Mouse (Mus musculus): ENCODE measurements at regions not wholly inside any gene's neighbourhood (a gene's known extent, or its start where the extent isn't known, plus 50 kb on each side); places are given as distances from the start of the nearest gene placed in this dataset.

- H3K9ac ChIP-seq (ENCODE audit: insufficient read depth, low read depth, low read length, poor library complexity, severe bottlenecking) = no peak overlapping the region
- DNase-seq (ENCODE audit: low read depth, low spot score) = no peak
- H3K27ac ChIP-seq (ENCODE audit: insufficient read depth, low read depth, low read length, poor library complexity, severe bottlenecking) = no peak overlapping the region
- no peaks in the 10 kb centered on the region for H3K9me3 ChIP-seq (ENCODE audit: control insufficient read depth, insufficient read depth, low read depth, low read length)
- no peaks in the 10 kb centered on the region for H3K4me1 ChIP-seq (ENCODE audit: control insufficient read depth in 2 of 2, insufficient read depth in 2 of 2, low read length in 2 of 2, poor library complexity in 1 of 2)
- TF ChIP-seq HCFC1 (IDR thresholded peaks at IDR 0.05; ENCODE audit: borderline replicate concordance, insufficient read depth, low read length) (no peak), ZNF384 (IDR thresholded peaks at IDR 0.05; ENCODE audit: low read depth, low read length) (no peak), MAFK (IDR thresholded peaks at IDR 0.05; ENCODE audit: insufficient read depth, low read depth, low read length) (no peak), ZC3H11A (IDR thresholded peaks at IDR 0.05; ENCODE audit: borderline replicate concordance, low read depth, low read length) (no peak), CHD2 (IDR thresholded peaks at IDR 0.05; ENCODE audit: low read depth, low read length) (no peak)
- in situ Hi-C loops (cut with MboI; ENCODE audit: low sequenced_read_pairs in 2 of 2, unreplicated experiment in 2 of 2) = no loop called here
- H3K4me3 ChIP-seq (ENCODE audit: insufficient read depth in 1 of 2, low read depth in 1 of 2, low read length in 2 of 2, poor library complexity in 1 of 2, severe bottlenecking in 1 of 2) = no peak overlapping the region
- no peaks in the 10 kb centered on the region for H3K36me3 ChIP-seq (ENCODE audit: control insufficient read depth, insufficient read depth, low read length, poor library complexity, severe bottlenecking)
Measured at GRCm38 (mm10) chr17:16621931-16622556, 441.9 kb upstream of the Zfp960 start.

- DNase-seq (ENCODE audit: low read depth, low spot score) = no peak
- no peaks in the 10 kb centered on the region for H3K9me3 ChIP-seq (ENCODE audit: control insufficient read depth, insufficient read depth, low read depth, low read length)
- H3K9ac ChIP-seq (ENCODE audit: insufficient read depth, low read depth, low read length, poor library complexity, severe bottlenecking) = no peak overlapping the region
- no peak for TF ChIP-seq ZC3H11A (IDR thresholded peaks at IDR 0.05; ENCODE audit: borderline replicate concordance, low read depth, low read length)
- no peak for TF ChIP-seq CHD2 (IDR thresholded peaks at IDR 0.05; ENCODE audit: low read depth, low read length)
- H3K4me3 ChIP-seq (ENCODE audit: insufficient read depth in 1 of 2, low read depth in 1 of 2, low read length in 2 of 2, poor library complexity in 1 of 2, severe bottlenecking in 1 of 2) = no peak overlapping the region
- H3K27ac ChIP-seq (ENCODE audit: insufficient read depth, low read depth, low read length, poor library complexity, severe bottlenecking) = no peak overlapping the region
- no peaks in the 10 kb centered on the region for H3K36me3 ChIP-seq (ENCODE audit: control insufficient read depth, insufficient read depth, low read length, poor library complexity, severe bottlenecking)
- H3K4me1 ChIP-seq (ENCODE audit: control insufficient read depth in 2 of 2, insufficient read depth in 2 of 2, low read length in 2 of 2, poor library complexity in 1 of 2) = no peaks in the 10 kb centered on the region
- in situ Hi-C loops (cut with MboI; ENCODE audit: low sequenced_read_pairs in 2 of 2, unreplicated experiment in 2 of 2) = no loop called here
Measured at GRCm38 (mm10) chr17:16629854-16630253, 434.1 kb upstream of the Zfp960 start.

DNA sequence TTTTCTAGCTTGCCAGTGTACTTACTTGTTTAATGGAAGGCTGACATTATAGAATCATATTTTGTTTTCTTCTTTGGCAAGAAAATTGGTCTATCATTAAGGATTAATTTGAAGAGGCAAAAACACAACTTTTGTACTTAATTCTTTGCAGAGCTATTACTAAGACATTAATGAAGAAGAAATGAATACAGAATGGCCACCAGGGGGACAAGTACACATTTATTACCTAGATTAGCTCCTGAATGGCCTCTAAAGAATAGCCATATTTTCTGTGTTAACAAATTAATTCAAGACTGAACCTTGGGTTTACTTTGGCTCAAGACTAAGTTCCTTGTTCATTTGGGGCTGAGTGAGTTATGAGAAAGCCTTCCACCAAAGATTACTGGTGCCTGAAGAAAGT lies 430.5 kb upstream of the Zfp960 start:
- TF ChIP-seq MAFK (IDR thresholded peaks at IDR 0.05; ENCODE audit: insufficient read depth, low read depth, low read length) = no peak
- TF ChIP-seq ZC3H11A (IDR thresholded peaks at IDR 0.05; ENCODE audit: borderline replicate concordance, low read depth, low read length) = no peak
- no peak for TF ChIP-seq ZNF384 (IDR thresholded peaks at IDR 0.05; ENCODE audit: low read depth, low read length)
- no peak for TF ChIP-seq HCFC1 (IDR thresholded peaks at IDR 0.05; ENCODE audit: borderline replicate concordance, insufficient read depth, low read length)
- no peak for TF ChIP-seq CHD2 (IDR thresholded peaks at IDR 0.05; ENCODE audit: low read depth, low read length)
- Histone ChIP-seq H3K4me1 (ENCODE audit: control insufficient read depth in 2 of 2, insufficient read depth in 2 of 2, low read length in 2 of 2, poor library complexity in 1 of 2) (no peaks in the 10 kb centered on the region), H3K27ac (ENCODE audit: insufficient read depth, low read depth, low read length, poor library complexity, severe bottlenecking) (no peak overlapping the region), H3K4me3 (ENCODE audit: insufficient read depth in 1 of 2, low read depth in 1 of 2, low read length in 2 of 2, poor library complexity in 1 of 2, severe bottlenecking in 1 of 2) (no peak overlapping the region), H3K36me3 (ENCODE audit: control insufficient read depth, insufficient read depth, low read length, poor library complexity, severe bottlenecking) (no peaks in the 10 kb centered on the region), H3K9me3 (ENCODE audit: control insufficient read depth, insufficient read depth, low read depth, low read length) (no peaks in the 10 kb centered on the region), H3K9ac (ENCODE audit: insufficient read depth, low read depth, low read length, poor library complexity, severe bottlenecking) (no peak overlapping the region)
- DNase-seq (ENCODE audit: low read depth, low spot score) = no peak
- in situ Hi-C loops (cut with MboI; ENCODE audit: low sequenced_read_pairs in 2 of 2, unreplicated experiment in 2 of 2) = no loop called here

DNA sequence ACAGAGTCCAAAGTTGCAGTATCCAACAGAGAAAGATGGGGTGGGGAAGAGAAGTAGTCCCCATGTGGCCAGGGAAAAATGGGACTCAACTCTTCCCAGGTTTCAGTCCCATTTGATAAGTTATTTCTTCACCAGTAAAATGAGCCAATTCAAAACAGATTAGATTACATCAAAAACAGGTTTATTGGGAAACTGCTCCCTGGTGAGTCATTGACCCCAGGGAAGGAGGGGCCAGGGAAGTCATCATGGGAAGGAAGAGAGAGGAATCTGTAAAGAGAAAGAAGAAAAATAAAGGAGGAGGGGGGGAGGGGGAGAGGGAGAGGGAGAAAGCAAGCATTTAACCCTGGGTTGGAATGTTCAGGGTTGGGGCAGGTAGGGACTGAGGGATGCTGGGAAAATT lies 426.4 kb upstream of the Zfp960 start:
- Histone ChIP-seq H3K4me3 (ENCODE audit: insufficient read depth in 1 of 2, low read depth in 1 of 2, low read length in 2 of 2, poor library complexity in 1 of 2, severe bottlenecking in 1 of 2) (no peak overlapping the region), H3K9ac (ENCODE audit: insufficient read depth, low read depth, low read length, poor library complexity, severe bottlenecking) (no peak overlapping the region), H3K9me3 (ENCODE audit: control insufficient read depth, insufficient read depth, low read depth, low read length) (no peaks in the 10 kb centered on the region), H3K27ac (ENCODE audit: insufficient read depth, low read depth, low read length, poor library complexity, severe bottlenecking) (no peak overlapping the region), H3K4me1 (ENCODE audit: control insufficient read depth in 2 of 2, insufficient read depth in 2 of 2, low read length in 2 of 2, poor library complexity in 1 of 2) (no peaks in the 10 kb centered on the region), H3K36me3 (ENCODE audit: control insufficient read depth, insufficient read depth, low read length, poor library complexity, severe bottlenecking) (no peaks in the 10 kb centered on the region)
- in situ Hi-C loops (cut with MboI; ENCODE audit: low sequenced_read_pairs in 2 of 2, unreplicated experiment in 2 of 2) = no loop called here
- DNase-seq (ENCODE audit: low read depth, low spot score) = no peak
- TF ChIP-seq CHD2 (IDR thresholded peaks at IDR 0.05; ENCODE audit: low read depth, low read length) = no peak
- no peak for TF ChIP-seq HCFC1 (IDR thresholded peaks at IDR 0.05; ENCODE audit: borderline replicate concordance, insufficient read depth, low read length)
- no peak for TF ChIP-seq MAFK (IDR thresholded peaks at IDR 0.05; ENCODE audit: insufficient read depth, low read depth, low read length)
- no peak for TF ChIP-seq ZC3H11A (IDR thresholded peaks at IDR 0.05; ENCODE audit: borderline replicate concordance, low read depth, low read length)
- TF ChIP-seq ZNF384 (IDR thresholded peaks at IDR 0.05; ENCODE audit: low read depth, low read length) = no peak

DNA sequence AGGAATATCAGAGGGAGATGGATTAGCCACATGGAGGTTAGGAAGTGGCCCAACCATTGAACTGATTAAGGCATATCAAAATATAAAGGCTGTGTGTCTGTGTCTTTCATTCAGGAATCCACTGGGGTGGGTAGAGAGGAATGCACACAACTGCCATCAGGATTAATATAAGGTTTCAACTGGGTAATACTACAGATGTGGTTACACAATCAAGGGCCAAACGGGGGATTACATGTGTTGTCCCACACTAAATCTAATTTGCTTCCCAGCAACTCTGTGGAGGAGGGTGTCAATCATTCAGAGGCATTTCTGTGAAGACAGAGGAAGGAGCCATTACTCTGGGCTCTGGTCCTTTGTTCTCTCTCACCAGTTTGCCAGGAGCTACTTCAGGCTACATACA lies 416.0 kb upstream of the Zfp960 start:
- no peak for DNase-seq (ENCODE audit: low read depth, low spot score)
- H3K4me1 ChIP-seq (ENCODE audit: control insufficient read depth in 2 of 2, insufficient read depth in 2 of 2, low read length in 2 of 2, poor library complexity in 1 of 2) = no peaks in the 10 kb centered on the region

More for the DNA sequence above, 416.0 kb upstream of the Zfp960 start:
- in situ Hi-C loops (cut with MboI; ENCODE audit: low sequenced_read_pairs in 2 of 2, unreplicated experiment in 2 of 2) = no loop called here
- H3K36me3 ChIP-seq (ENCODE audit: control insufficient read depth, insufficient read depth, low read length, poor library complexity, severe bottlenecking) = no peaks in the 10 kb centered on the region
- no peak overlapping the region for H3K4me3 ChIP-seq (ENCODE audit: insufficient read depth in 1 of 2, low read depth in 1 of 2, low read length in 2 of 2, poor library complexity in 1 of 2, severe bottlenecking in 1 of 2)
- no peaks in the 10 kb centered on the region for H3K9me3 ChIP-seq (ENCODE audit: control insufficient read depth, insufficient read depth, low read depth, low read length)
- TF ChIP-seq ZNF384 (IDR thresholded peaks at IDR 0.05; ENCODE audit: low read depth, low read length) (no peak), ZC3H11A (IDR thresholded peaks at IDR 0.05; ENCODE audit: borderline replicate concordance, low read depth, low read length) (no peak), CHD2 (IDR thresholded peaks at IDR 0.05; ENCODE audit: low read depth, low read length) (no peak), HCFC1 (IDR thresholded peaks at IDR 0.05; ENCODE audit: borderline replicate concordance, insufficient read depth, low read length) (no peak), MAFK (IDR thresholded peaks at IDR 0.05; ENCODE audit: insufficient read depth, low read depth, low read length) (no peak)
- no peak overlapping the region for H3K27ac ChIP-seq (ENCODE audit: insufficient read depth, low read depth, low read length, poor library complexity, severe bottlenecking)
- H3K9ac ChIP-seq (ENCODE audit: insufficient read depth, low read depth, low read length, poor library complexity, severe bottlenecking) = no peak overlapping the region

All from ES-E14 (cell line).